Mouse (Mus musculus): ENCODE data around the gene Atg101.

- TF ChIP-seq CTCF (IDR thresholded peaks at IDR 0.05; ENCODE audit: borderline replicate concordance, extremely low read depth, insufficient read depth, insufficient read length), result no peak
- no peak for TF ChIP-seq POLR2A (IDR thresholded peaks at IDR 0.05; ENCODE audit: borderline replicate concordance, extremely low read depth, insufficient read depth, insufficient read length, poor library complexity, severe bottlenecking)
These were observed 30.5 kb upstream of the Atg101 start for GRCm38 (mm10) chr15:101253563-101253885.

All from brain, embryonic 14.5 days (tissue).